Mouse (Mus musculus) megakaryocyte, embryonic 14.5 days (primary cell): Measurements from ENCODE around the gene Il23a. TPM values are rescaled to one million over a fixed set of nuclear protein-coding genes. Genes with fewer than 3 reads are reported as not detected.
A peak's percentile ranks its signal among the peaks of the same experiment; 100 is the strongest.
"Not testable (repeated sequence)": the region's sequence is repeated elsewhere in the genome, so short reads cannot be mapped to it uniquely, and the experiment has no call there.

Experiments used
- H3K27me3 ChIP-seq: replicated peaks from 2 replicates; pipeline ENCODE3; 2012; ENCODE audit warnings: inconsistent platforms
- H3K36me3 ChIP-seq: replicated peaks from 2 replicates; pipeline ENCODE3; 2012; ENCODE audit warnings: low read length, inconsistent platforms, mixed read lengths
- H3K4me1 ChIP-seq: 2 replicates; pipeline ENCODE4 v1.6.1; 2012; ENCODE audit warnings: inconsistent platforms
- H3K4me3 ChIP-seq: replicated peaks from 2 replicates; pipeline ENCODE3; 2012; ENCODE audit warnings: moderate library complexity, mild to moderate bottlenecking, inconsistent platforms
- H3K9me3 ChIP-seq: 2 replicates; pipeline ENCODE4 v1.6.1; 2012; ENCODE audit warnings: inconsistent platforms
- FLI1 ChIP-seq: IDR thresholded peaks from 2 replicates; pipeline ENCODE4 v1.6.1; 2012; ENCODE audit warnings: low read length, inconsistent platforms, mixed read lengths
- GATA1 ChIP-seq: IDR thresholded peaks from 3 replicates; pipeline ENCODE4 v1.6.1; 2012; ENCODE audit warnings: mixed read lengths, low read length, inconsistent platforms, borderline replicate concordance
- polyA plus RNA-seq: library from polyadenylated mRNA; stranded (reverse); fragments of >175 nt; gene quantifications from 2 replicates; pipeline ENCODE4 v1.2.3, GENCODE M21; 2012; ENCODE audit warnings: low replicate concordance; ENCODE audit not compliant: insufficient read depth

Gene Il23a
- polyA plus RNA-seq, 1 experiment = 0.49 TPM

GRCm38 (mm10) chr10:128309654-128310053 is 11.1 kb upstream of the Il23a start:
- H3K4me1 ChIP-seq = peaks cover 26% of the 10 kb centered on the region
- H3K36me3 ChIP-seq = peaks cover 89% of the 10 kb centered on the region
- H3K27me3 ChIP-seq = no peaks in the 10 kb centered on the region
- no peak overlapping the region for H3K4me3 ChIP-seq
- H3K9me3 ChIP-seq = no peaks in the 10 kb centered on the region
- TF ChIP-seq FLI1 = no peak
- TF ChIP-seq GATA1 = no peak

DNA sequence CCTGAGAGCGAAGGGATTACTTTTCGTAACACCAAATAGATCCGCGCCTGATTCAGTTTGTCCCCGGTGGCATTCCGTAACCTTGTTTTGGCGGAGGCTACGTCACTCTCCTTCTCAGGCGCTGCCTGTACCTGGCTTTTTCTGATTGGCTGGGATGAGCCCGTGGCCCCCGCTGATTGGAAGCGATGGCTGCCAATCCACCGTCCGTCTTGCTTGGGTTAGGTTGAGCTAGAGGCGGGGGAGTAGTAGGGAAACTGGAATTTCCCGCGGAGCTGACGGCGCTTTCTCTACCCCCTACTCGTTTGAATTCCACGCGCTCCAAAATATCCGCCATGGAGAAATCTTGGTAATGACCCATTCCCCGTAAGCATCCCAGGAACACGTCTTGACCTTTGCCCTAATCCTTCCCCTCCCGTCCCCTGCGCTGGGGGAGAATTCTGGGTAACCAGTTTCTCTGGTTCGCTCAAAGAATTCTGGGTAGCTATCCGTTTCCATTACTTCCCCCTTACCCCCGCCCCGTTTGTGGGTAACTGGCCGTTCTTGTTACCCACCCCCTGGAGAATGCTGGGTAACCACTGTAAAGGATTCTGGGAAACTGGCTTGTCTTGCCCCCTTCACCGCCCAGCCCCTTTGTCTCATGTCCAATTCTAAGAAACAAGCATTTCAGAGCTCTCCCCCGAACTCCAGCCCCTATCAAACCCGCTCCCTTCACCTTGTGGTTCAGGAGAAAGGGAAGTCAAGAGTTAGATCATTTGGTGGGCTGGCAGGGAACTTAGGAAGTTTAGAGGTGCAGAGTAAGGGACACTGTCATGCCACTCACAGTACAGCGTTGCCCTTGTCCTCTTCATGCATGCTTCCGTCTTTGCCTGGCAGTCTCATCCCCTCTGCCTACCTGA is 4.8 kb upstream of the Il23a start, which contains the start of gene Pan2:
Gene Pan2 (plus strand): TSS at position 210 of the 896 bp plus-strand sequence.
- no peaks in the 10 kb centered on the region for H3K27me3 ChIP-seq
- H3K4me3 ChIP-seq = peak within 1 kb of the TSS; percentile 93
- peaks cover 43% of the 10 kb centered on the region for H3K4me1 ChIP-seq
- H3K36me3 ChIP-seq = peaks cover 27% of the 10 kb centered on the region
- TF ChIP-seq GATA1 (no peak), FLI1 (no peak)
- no peaks in the 10 kb centered on the region for H3K9me3 ChIP-seq

DNA sequence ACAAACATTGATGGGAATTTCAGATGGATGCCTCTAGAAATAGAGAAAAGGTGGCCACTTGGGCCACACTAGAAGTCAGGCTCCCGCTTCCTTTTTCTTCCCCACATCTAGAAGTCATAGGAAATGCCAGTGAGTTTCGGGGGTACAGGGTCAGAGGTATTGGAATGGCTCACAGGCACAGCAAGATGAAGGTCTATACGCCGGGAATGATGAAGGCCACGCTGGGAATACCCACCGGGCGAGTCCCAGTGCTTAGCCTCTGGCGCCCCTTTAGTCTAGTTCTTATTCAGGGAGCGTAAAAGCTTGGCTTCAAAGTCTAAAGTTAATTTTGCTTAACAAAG is 4.2 kb upstream of the Il23a start:
- TF ChIP-seq FLI1 (no peak), GATA1 (no peak)
- Histone ChIP-seq H3K9me3 (no peaks in the 10 kb centered on the region), H3K27me3 (no peaks in the 10 kb centered on the region), H3K4me3 (peak overlapping the region; percentile 93), H3K4me1 (peaks cover 47% of the 10 kb centered on the region), H3K36me3 (peaks cover 21% of the 10 kb centered on the region)

DNA sequence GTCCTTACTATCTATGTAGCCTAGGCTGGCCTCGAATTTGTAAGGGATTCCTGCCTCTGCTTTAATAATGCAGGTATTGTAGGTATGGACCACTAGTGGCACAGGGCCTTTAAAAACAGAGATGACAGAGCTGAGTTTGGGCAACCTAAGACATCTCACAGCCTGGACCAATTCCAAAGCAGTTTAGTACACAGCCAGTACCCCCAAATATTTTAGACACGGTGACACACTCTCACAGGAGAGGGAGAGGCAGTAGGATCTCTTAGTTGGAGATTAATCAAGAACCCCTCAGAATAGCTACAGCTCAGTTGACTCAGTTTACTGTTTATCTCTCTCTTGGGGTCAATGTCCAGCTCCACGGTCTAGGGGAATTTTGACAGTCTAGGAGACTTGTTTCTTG is 3.8 kb upstream of the Il23a start:
- Histone ChIP-seq H3K27me3 (no peaks in the 10 kb centered on the region), H3K4me1 (peaks cover 49% of the 10 kb centered on the region), H3K4me3 (peak overlapping the region; percentile 93), H3K36me3 (peaks cover 21% of the 10 kb centered on the region), H3K9me3 (no peaks in the 10 kb centered on the region)
- TF ChIP-seq FLI1 (no peak), GATA1 (no peak)

DNA sequence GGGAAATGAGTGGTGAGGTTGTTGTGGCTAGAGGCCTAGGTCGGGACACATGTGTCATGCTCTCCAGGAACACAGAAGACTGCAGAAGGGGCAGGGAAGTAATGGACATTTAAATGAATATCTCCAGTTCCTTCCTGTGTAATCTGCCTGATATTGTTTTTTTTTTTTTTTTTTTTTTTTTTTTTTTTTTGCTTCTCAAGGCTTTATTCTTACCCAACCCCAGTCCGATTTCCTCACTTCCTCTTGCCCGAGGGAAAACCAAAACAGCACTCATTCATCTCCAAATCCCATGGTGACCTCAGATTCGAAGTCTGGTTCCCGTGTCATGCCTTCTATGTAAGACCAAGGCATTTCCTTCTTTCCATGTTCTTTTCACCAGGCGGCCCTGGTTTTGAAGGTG is 309 bp downstream of the Il23a start:
- no peaks in the 10 kb centered on the region for H3K9me3 ChIP-seq
- no peak overlapping the region for H3K4me3 ChIP-seq
- H3K36me3 ChIP-seq = peaks cover 5% of the 10 kb centered on the region
- peaks cover 27% of the 10 kb centered on the region for H3K4me1 ChIP-seq
- TF ChIP-seq FLI1 (no peak), GATA1 (no peak)
- H3K27me3 ChIP-seq = no peaks in the 10 kb centered on the region

DNA sequence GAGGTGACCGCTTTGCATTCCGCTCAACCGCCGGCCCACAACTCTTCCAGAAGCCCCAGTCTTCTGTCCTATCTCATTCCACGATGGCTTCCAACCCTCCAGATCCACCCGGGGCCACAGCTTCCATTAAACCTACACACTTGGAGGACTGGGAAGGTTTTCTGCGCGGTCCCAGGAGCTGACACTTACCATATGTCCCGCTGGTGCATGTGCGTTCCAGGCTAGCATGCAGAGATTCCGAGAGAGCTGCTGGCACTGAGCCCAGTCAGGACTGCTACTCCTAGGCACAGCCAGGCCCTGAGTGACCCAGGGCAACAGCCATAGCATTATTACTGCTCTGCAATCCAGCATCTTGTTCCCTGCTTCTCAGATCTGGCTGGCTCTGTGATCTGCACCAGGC is 930 bp downstream of the Il23a start:
- Histone ChIP-seq H3K27me3 (no peaks in the 10 kb centered on the region), H3K36me3 (peaks cover 11% of the 10 kb centered on the region), H3K4me3 (no peak overlapping the region), H3K9me3 (no peaks in the 10 kb centered on the region), H3K4me1 (peaks cover 31% of the 10 kb centered on the region)
- no peak for TF ChIP-seq GATA1
- no peak for TF ChIP-seq FLI1

GRCm38 (mm10) chr10:128297221-128297620 is 1.3 kb downstream of the Il23a start:
- no peaks in the 10 kb centered on the region for H3K9me3 ChIP-seq
- H3K36me3 ChIP-seq = peaks cover 15% of the 10 kb centered on the region
- H3K4me1 ChIP-seq = peaks cover 31% of the 10 kb centered on the region
- no peak overlapping the region for H3K4me3 ChIP-seq
- no peaks in the 10 kb centered on the region for H3K27me3 ChIP-seq
- TF ChIP-seq FLI1 (no peak), GATA1 (no peak)

DNA sequence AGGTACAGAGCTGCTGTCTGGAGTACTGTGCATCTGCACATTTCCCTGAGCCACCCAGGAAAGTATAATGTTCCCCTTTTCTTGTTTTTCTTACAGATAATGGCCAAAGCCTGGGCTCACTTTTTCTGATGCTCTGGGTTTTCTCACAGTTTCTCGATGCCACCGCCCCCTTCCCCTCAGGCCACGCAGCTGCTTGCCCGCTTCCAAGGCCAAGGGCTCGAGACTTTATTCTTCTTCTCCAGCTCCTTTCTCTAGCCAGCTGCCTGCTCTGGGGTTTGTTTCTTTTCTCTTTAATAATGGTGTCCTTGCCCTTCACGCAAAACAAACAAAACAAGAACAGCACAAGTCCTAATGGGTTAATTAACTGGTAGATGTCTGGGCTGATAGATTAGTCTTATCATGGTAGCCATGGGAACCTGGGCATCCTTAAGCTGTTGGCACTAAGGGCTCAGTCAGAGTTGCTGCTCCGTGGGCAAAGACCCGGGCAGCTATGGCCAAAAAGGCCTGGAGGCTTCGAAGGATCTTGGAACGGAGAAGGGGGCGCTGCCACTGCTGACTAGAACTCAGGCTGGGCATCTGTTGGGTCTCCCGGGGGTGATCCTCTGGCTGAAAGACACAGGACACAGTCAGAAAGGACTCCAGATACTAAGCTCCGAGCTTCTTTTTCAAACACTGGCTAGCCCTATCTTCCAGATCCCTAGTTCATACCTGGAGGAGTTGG is 2.0 kb downstream of the Il23a start:
- Histone ChIP-seq H3K9me3 (no peaks in the 10 kb centered on the region), H3K4me1 (peaks cover 26% of the 10 kb centered on the region), H3K4me3 (no peak overlapping the region), H3K27me3 (no peaks in the 10 kb centered on the region), H3K36me3 (peaks cover 22% of the 10 kb centered on the region)
- no peak for TF ChIP-seq FLI1
- TF ChIP-seq GATA1 = no peak

DNA sequence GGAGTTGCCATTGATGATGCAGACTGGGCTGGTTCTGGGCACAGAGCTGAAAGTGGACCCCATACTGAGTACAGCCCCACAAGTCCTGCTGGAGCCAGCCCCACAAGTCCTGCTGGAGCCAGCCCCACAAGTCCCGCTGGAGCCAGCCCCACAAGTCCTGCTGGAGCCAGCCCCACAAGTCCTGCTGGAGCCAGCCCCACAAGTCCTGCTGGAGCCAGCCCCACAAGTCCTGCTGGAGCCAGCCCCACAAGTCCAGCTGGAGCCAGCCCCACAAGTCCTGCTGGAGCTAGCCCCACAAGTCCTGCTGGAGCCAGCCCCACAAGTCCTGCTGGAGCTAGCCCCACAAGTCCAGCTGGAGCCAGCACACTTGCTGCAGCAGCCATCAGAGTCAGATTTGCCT is 8.0 kb downstream of the Il23a start:
- H3K9me3 ChIP-seq, H3K4me3 ChIP-seq, H3K4me1 ChIP-seq, H3K27me3 ChIP-seq: not testable (repeated sequence)
- peaks cover 76% of the 10 kb centered on the region for H3K36me3 ChIP-seq
